Mouse (Mus musculus) CD4-positive, CD25-positive, alpha-beta regulatory T cell, adult 2 months (primary cell): ENCODE results near the gene Dut.
A peak's percentile ranks its signal among the peaks of the same experiment; 100 is the strongest.

ENCODE experiments used
- DNase-seq: peaks from one replicate; pipeline ENCODE4 v3.0.0-alpha.2; 2012; ENCODE audit warnings: low read depth, low spot score

The Dut gene

DNA sequence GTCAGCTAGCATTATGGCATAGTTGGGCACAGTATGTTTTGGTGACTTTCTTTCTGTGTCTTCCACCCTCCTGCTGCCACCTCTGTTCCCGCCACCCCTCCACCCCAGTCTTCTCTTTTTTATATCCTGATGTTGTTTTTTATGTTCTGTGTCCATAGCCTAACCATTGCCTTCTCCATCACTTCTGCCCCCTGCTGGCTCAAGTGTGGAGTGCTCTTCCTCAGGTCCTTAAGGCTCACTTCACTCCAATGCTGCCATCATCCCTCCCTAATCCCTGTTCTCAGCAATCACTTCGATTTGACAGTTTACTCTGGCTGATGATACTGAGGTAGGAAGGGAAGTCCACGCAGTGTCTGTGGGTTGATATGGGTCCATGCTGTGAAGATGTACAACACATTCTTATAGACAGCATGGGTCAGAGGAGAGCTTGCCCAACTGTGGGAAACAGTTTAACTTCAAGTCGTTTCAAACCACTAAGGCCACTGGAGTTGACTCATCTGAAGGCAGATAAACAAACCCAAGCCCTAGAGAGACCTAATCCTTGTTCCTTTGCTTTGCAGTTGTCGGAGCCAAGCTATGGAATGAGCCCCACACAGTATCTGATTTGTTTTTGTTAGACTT is 56.9 kb downstream of the Dut start:
- peak; percentile 36 for DNase-seq

DNA sequence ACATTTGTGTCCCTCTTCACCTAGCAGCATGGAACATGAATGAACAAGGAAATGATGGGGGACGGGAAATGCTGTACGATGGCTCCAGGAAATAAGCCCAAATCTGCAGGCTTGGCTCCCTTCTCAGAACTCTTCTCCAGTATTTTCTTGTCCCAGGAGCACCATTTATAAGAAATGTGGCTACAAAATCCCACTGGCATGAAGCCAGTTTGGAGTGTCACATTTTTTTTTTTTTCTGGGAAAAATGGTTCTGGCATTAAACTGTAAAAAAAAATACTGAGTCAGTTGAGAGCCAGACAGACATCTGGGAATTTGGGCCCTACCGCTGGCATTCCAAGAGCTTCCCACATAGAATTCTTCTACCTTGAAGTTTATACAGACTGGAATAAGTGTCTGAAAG is 57.8 kb downstream of the Dut start:
- no peak for DNase-seq

DNA sequence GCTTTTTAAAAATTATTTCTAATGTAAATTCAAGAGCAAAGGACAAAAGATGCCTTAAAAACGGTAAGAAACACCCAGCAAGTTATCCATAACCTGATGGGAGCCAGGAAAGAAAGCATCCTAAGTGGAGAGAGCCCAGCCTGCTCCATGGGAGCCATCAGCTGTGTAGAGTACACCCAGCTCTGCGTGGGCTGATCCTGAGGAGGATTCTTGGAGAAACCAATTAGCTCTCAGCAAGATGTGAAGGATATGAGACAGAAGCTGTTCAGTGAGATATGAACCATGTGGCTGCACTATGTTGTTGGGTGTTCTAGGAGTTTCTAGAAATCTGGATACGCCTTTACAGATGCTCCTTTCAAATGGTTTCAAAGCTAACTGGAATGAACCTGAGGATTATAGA is 58.7 kb downstream of the Dut start:
- DNase-seq: no peak
